Mouse (Mus musculus) brain, embryonic 14.5 days (tissue): ENCODE data around the gene Fen1.

Source experiments
- CTCF ChIP-seq: fragments of 200-500 bp; IDR thresholded peaks from 2 replicates; pipeline ENCODE4 v1.5.1; 2012; ENCODE audit warnings: inconsistent platforms, mild to moderate bottlenecking, moderate library complexity, borderline replicate concordance; ENCODE audit not compliant: insufficient read depth, insufficient read length; ENCODE audit errors: extremely low read depth
- POLR2A ChIP-seq: fragments of 200-500 bp; IDR thresholded peaks from 2 replicates; pipeline ENCODE4 v1.6.1; 2012; ENCODE audit warnings: mild to moderate bottlenecking, inconsistent platforms, borderline replicate concordance; ENCODE audit not compliant: poor library complexity, insufficient read depth, insufficient read length, severe bottlenecking; ENCODE audit errors: extremely low read depth

- peak; percentile 77 for TF ChIP-seq CTCF
- TF ChIP-seq POLR2A, result peak; percentile 95
Measured at GRCm38 (mm10) chr19:10182670-10183298, 21.2 kb downstream of the Fen1 start, which contains the start of gene Fads1.
